Mouse (Mus musculus) bone marrow macrophage, adult 2 months (primary cell): Measurements from ENCODE around the gene Fmo6.

Experiments
- CTCF ChIP-seq: IDR thresholded peaks from 2 replicates; pipeline ENCODE4 v1.5.1; 2012; ENCODE audit warnings: low read depth, mild to moderate bottlenecking, low read length, moderate library complexity
- POLR2A ChIP-seq: IDR thresholded peaks from 2 replicates; pipeline ENCODE4 v1.6.1; 2012; ENCODE audit warnings: mild to moderate bottlenecking, low read depth, low read length, borderline replicate concordance

DNA sequence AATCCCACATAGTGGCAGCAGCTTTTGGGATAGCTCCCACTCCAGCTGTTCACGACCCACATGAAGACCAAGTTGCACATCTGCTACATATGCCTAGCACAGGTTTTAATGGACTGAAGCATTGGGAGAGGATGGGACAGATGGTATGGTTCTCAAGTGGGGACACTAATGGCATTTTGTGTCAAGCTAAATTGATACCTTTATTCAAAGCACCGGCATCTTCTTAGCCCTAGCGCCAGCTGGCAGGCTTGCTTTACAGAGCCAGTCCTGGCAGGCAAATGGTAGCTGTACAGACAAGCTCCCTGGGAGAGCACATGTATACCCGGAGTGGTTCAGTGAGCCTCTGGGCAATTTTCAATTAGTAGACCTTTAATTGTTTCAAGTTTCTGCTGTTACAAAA is 35.4 kb downstream of the Fmo6 start:
- TF ChIP-seq CTCF = no peak
- TF ChIP-seq POLR2A = no peak
